Mouse (Mus musculus) brain, adult 2 months (tissue): ENCODE measurements around the gene Colq.
A peak's percentile ranks its signal among the peaks of the same experiment; 100 is the strongest.
"Not testable (repeated sequence)": the region's sequence is repeated elsewhere in the genome, so short reads cannot be mapped to it uniquely, and the experiment has no call there.

ENCODE experiments used
- DNase-seq: peaks from one replicate; pipeline ENCODE4 v3.0.0; 2011; ENCODE audit warnings: low read depth, low spot score

Colq gene

GRCm38 (mm10) chr14:31591243-31591642, at the start of gene Colq:
TSS of gene Colq (minus strand) at chr14:31591343.
- DNase-seq, result no peak

- DNase-seq, result no peak
Measured at GRCm38 (mm10) chr14:31640346-31640889, 49.3 kb upstream of the Colq start, which contains the start of gene Gm49387. TSS of gene Gm49387 (minus strand) at chr14:31640878.

GRCm38 (mm10) chr14:31630677-31631076, 39.5 kb upstream of the Colq start:
- DNase-seq, result no peak

- peak; percentile 91 for DNase-seq
Measured at GRCm38 (mm10) chr14:31622748-31623147, 31.6 kb upstream of the Colq start.

- DNase-seq, result peak; percentile 42
Measured at GRCm38 (mm10) chr14:31620591-31621223, 29.6 kb upstream of the Colq start.

- no peak for DNase-seq
Measured at GRCm38 (mm10) chr14:31617997-31618396, 26.9 kb upstream of the Colq start.

GRCm38 (mm10) chr14:31617204-31617603, 26.1 kb upstream of the Colq start:
- DNase-seq, result peak; percentile 53

- no peak for DNase-seq
Measured at GRCm38 (mm10) chr14:31613671-31614070, 22.5 kb upstream of the Colq start.

- no peak for DNase-seq
Measured at GRCm38 (mm10) chr14:31611986-31612385, 20.8 kb upstream of the Colq start.

GRCm38 (mm10) chr14:31605514-31605913, 14.4 kb upstream of the Colq start:
- DNase-seq, result no peak

GRCm38 (mm10) chr14:31604916-31605315, 13.8 kb upstream of the Colq start:
- peak; percentile 48 for DNase-seq

- DNase-seq, result not testable (repeated sequence)
Measured at GRCm38 (mm10) chr14:31602616-31602979, 11.5 kb upstream of the Colq start.

GRCm38 (mm10) chr14:31601908-31602615, 10.9 kb upstream of the Colq start:
- no peak for DNase-seq

GRCm38 (mm10) chr14:31597446-31597845, 6.3 kb upstream of the Colq start:
- no peak for DNase-seq

- DNase-seq, result no peak
Measured at GRCm38 (mm10) chr14:31596408-31596807, 5.3 kb upstream of the Colq start.

GRCm38 (mm10) chr14:31594693-31595092, 3.5 kb upstream of the Colq start:
- no peak for DNase-seq

GRCm38 (mm10) chr14:31593036-31593435, 1.9 kb upstream of the Colq start:
- no peak for DNase-seq

GRCm38 (mm10) chr14:31586451-31586850, 4.7 kb downstream of the Colq start:
- DNase-seq, result no peak

- no peak for DNase-seq
Measured at GRCm38 (mm10) chr14:31583082-31583481, 8.1 kb downstream of the Colq start.

- DNase-seq, result no peak
Measured at GRCm38 (mm10) chr14:31577966-31578735, 13.0 kb downstream of the Colq start.

GRCm38 (mm10) chr14:31576846-31577697, 14.1 kb downstream of the Colq start:
- peak; percentile 18 for DNase-seq
